Mouse (Mus musculus) midbrain, postnatal 0 days (tissue): ENCODE measurements around the gene Camkk2. TPM values are rescaled to one million over a fixed set of nuclear protein-coding genes. Genes with fewer than 3 reads are reported as not detected.

Source experiments
- ATAC-seq: fragments of 200-750 bp; cut with Nextera tagmentation; 2 replicates; pipeline ENCODE4 v1.8.0; 2017; ENCODE audit warnings: moderate number of reproducible peaks, mild to moderate bottlenecking, moderate TSS enrichment, moderate library complexity; ENCODE audit not compliant: low FRiP score
- DNase-seq: peaks from one replicate; pipeline ENCODE4 v3.0.0-alpha.2; 2015; ENCODE audit warnings: low spot score
- H3K27ac ChIP-seq: fragments of 300-500 bp; sonication (generic); 2 replicates; pipeline ENCODE4 v1.5.1; 2014; ENCODE audit warnings: low read depth, mild to moderate bottlenecking, low read length, mixed read lengths
- H3K27me3 ChIP-seq: fragments of 300-500 bp; sonication (generic); 2 replicates; pipeline ENCODE4 v1.6.1; 2014; ENCODE audit warnings: low read length, control low read depth, mixed read lengths; ENCODE audit not compliant: insufficient read depth
- H3K36me3 ChIP-seq: fragments of 300-500 bp; sonication (generic); 2 replicates; pipeline ENCODE4 v1.6.1; 2014; ENCODE audit warnings: low read length, control low read depth, mixed read lengths; ENCODE audit not compliant: insufficient read depth
- H3K4me1 ChIP-seq: fragments of 300-500 bp; sonication (generic); 2 replicates; pipeline ENCODE4 v1.6.1; 2014; ENCODE audit warnings: mild to moderate bottlenecking, control low read depth, antibody characterized with exemption, low read length, mixed read lengths; ENCODE audit not compliant: insufficient read depth
- H3K4me2 ChIP-seq: fragments of 300-500 bp; sonication (generic); 2 replicates; pipeline ENCODE4 v1.6.1; 2014; ENCODE audit warnings: low read depth, mild to moderate bottlenecking, low read length, mixed read lengths; ENCODE audit not compliant: poor library complexity, severe bottlenecking
- H3K4me3 ChIP-seq: fragments of 300-500 bp; sonication (generic); 2 replicates; pipeline ENCODE4 v1.5.1; 2014; ENCODE audit warnings: low read depth, mild to moderate bottlenecking, low read length, moderate library complexity
- H3K9ac ChIP-seq: fragments of 300-500 bp; sonication (generic); replicated peaks from 2 replicates; pipeline ENCODE4 v1.6.1; 2014; ENCODE audit warnings: mild to moderate bottlenecking, low read length, moderate library complexity, mixed read lengths; ENCODE audit not compliant: poor library complexity, severe bottlenecking
- H3K9me3 ChIP-seq: fragments of 300-500 bp; sonication (generic); 2 replicates; pipeline ENCODE4 v1.6.1; 2016; ENCODE audit warnings: low read length, control low read depth
- CTCF ChIP-seq: IDR thresholded peaks from 2 replicates; pipeline ENCODE4 v1.5.1; 2016; ENCODE audit warnings: antibody characterized with exemption, mild to moderate bottlenecking
- WGBS: fragments of 180-500 bp; shearing (Covaris S2); extraction: QIAGEN DNeasy Blood & Tissue Kit; methylation state at CpG from one replicate; pipeline ENCODE4 v1.1.7; 2014; 5-methylcytosine and 5-hydroxymethylcytosine counted together
- polyA plus RNA-seq: library from polyadenylated mRNA; unstranded; fragments of >200 nt; fragmentation: Nextera tagmentation; extraction: Ambion mirVana; gene quantifications from 2 replicates; pipeline ENCODE4 v1.2.1, GENCODE M21; 2015
- total RNA-seq: library from RNA; depleted of rRNA; stranded (reverse); fragments of >200 nt; gene quantifications from 2 replicates; pipeline ENCODE4 v1.2.3, GENCODE M21; 2014

Camkk2 gene
- total and polyA plus RNA-seq, 2 experiments from 2014 or later = 66.8 to 70.5 TPM

GRCm38 (mm10) chr5:122702156-122702555 is 77.1 kb downstream of the Camkk2 start:
- ATAC-seq (no peak), DNase-seq (no peak)
- no peaks in the 10 kb centered on the region for H3K36me3 ChIP-seq
- WGBS = 72% methylated on average over 6 of the region's 6 CpGs
- TF ChIP-seq CTCF = no peak
- H3K4me3 ChIP-seq = no peak overlapping the region
- no peaks in the 10 kb centered on the region for H3K27me3 ChIP-seq
- no peak overlapping the region for H3K4me2 ChIP-seq
- H3K9me3 ChIP-seq = no peaks in the 10 kb centered on the region
- no peak overlapping the region for H3K27ac ChIP-seq
- H3K9ac ChIP-seq = no peak overlapping the region
- H3K4me1 ChIP-seq = peaks cover 3% of the 10 kb centered on the region; the same call in 1 of the 2 replicates

GRCm38 (mm10) chr5:122700837-122701212 is 78.4 kb downstream of the Camkk2 start:
- 73% methylated on average over 5 of the region's 5 CpGs for WGBS
- no peak overlapping the region for H3K4me2 ChIP-seq
- no peaks in the 10 kb centered on the region for H3K36me3 ChIP-seq
- no peaks in the 10 kb centered on the region for H3K27me3 ChIP-seq
- H3K9ac ChIP-seq = no peak overlapping the region
- ATAC-seq (no peak), DNase-seq (no peak)
- TF ChIP-seq CTCF = no peak
- no peaks in the 10 kb centered on the region for H3K4me1 ChIP-seq
- no peak overlapping the region for H3K4me3 ChIP-seq
- H3K27ac ChIP-seq = no peak overlapping the region
- H3K9me3 ChIP-seq = no peaks in the 10 kb centered on the region

- no peak for TF ChIP-seq CTCF
- H3K27me3 ChIP-seq = no peaks in the 10 kb centered on the region
- no peak overlapping the region for H3K9ac ChIP-seq
- H3K4me3 ChIP-seq = no peak overlapping the region
- WGBS = 88% methylated on average over 12 of the region's 12 CpGs
- H3K27ac ChIP-seq = no peak overlapping the region
- no peaks in the 10 kb centered on the region for H3K36me3 ChIP-seq
- H3K4me1 ChIP-seq = no peaks in the 10 kb centered on the region
- no peaks in the 10 kb centered on the region for H3K9me3 ChIP-seq
- ATAC-seq (no peak), DNase-seq (no peak)
- H3K4me2 ChIP-seq = no peak overlapping the region
These were observed 78.9 kb downstream of the Camkk2 start for GRCm38 (mm10) chr5:122700109-122700836.

- no peak overlapping the region for H3K27ac ChIP-seq
- no peak overlapping the region for H3K4me3 ChIP-seq
- no peak overlapping the region for H3K4me2 ChIP-seq
- H3K4me1 ChIP-seq = no peaks in the 10 kb centered on the region
- WGBS = 79% methylated on average over 9 of the region's 9 CpGs
- TF ChIP-seq CTCF = no peak
- no peaks in the 10 kb centered on the region for H3K36me3 ChIP-seq
- no peak overlapping the region for H3K9ac ChIP-seq
- DNase-seq = no peak
- H3K27me3 ChIP-seq = no peaks in the 10 kb centered on the region
- ATAC-seq = no peak
- H3K9me3 ChIP-seq = no peaks in the 10 kb centered on the region
These were observed 80.5 kb downstream of the Camkk2 start for GRCm38 (mm10) chr5:122698701-122699060.

GRCm38 (mm10) chr5:122698041-122698700 is 81.0 kb downstream of the Camkk2 start:
- WGBS = 91% methylated on average over 10 of the region's 10 CpGs

GRCm38 (mm10) chr5:122695516-122695915 is 83.7 kb downstream of the Camkk2 start:
- DNase-seq (peak; percentile 83), ATAC-seq (no peak)
- H3K27me3 ChIP-seq = no peaks in the 10 kb centered on the region
- 66% methylated on average over 8 of the region's 8 CpGs for WGBS
- no peak for TF ChIP-seq CTCF
- H3K9me3 ChIP-seq = no peaks in the 10 kb centered on the region
- no peak overlapping the region for H3K4me3 ChIP-seq
- H3K4me1 ChIP-seq = no peaks in the 10 kb centered on the region
- no peak overlapping the region for H3K4me2 ChIP-seq
- no peak overlapping the region for H3K9ac ChIP-seq
- H3K27ac ChIP-seq = no peak overlapping the region
- no peaks in the 10 kb centered on the region for H3K36me3 ChIP-seq

More at GRCm38 (mm10) chr5:122698041-122698700, 81.0 kb downstream of the Camkk2 start:
- DNase-seq (no peak), ATAC-seq (no peak)
- Histone ChIP-seq H3K36me3 (no peaks in the 10 kb centered on the region), H3K9me3 (no peaks in the 10 kb centered on the region), H3K4me2 (no peak overlapping the region), H3K9ac (no peak overlapping the region), H3K27me3 (no peaks in the 10 kb centered on the region), H3K27ac (no peak overlapping the region), H3K4me3 (no peak overlapping the region), H3K4me1 (no peaks in the 10 kb centered on the region)
- TF ChIP-seq CTCF = no peak
